Mouse (Mus musculus) lung, embryonic 16.5 days (tissue): ENCODE measurements around the gene St6gal1. TPM values are rescaled to one million over a fixed set of nuclear protein-coding genes. Genes with fewer than 3 reads are reported as not detected.
A peak's percentile ranks its signal among the peaks of the same experiment; 100 is the strongest.
"Not testable (repeated sequence)": the region's sequence is repeated elsewhere in the genome, so short reads cannot be mapped to it uniquely, and the experiment has no call there.

ENCODE experiments used
- ATAC-seq: fragments of 200-750 bp; cut with Nextera tagmentation; 2 replicates; pipeline ENCODE4 v1.8.0; 2017; ENCODE audit warnings: low read depth, mild to moderate bottlenecking, moderate library complexity
- H3K27ac ChIP-seq: fragments of 300-500 bp; sonication (generic); 2 replicates; pipeline ENCODE4 v1.5.1; 2014; ENCODE audit warnings: mild to moderate bottlenecking, control low read depth, low read length
- H3K27me3 ChIP-seq: fragments of 300-500 bp; sonication (generic); 2 replicates; pipeline ENCODE4 v1.6.1; 2014; ENCODE audit warnings: low read depth, low read length, mixed read lengths; ENCODE audit not compliant: control insufficient read depth, insufficient read depth
- H3K36me3 ChIP-seq: fragments of 300-500 bp; sonication (generic); 2 replicates; pipeline ENCODE4 v1.6.1; 2014; ENCODE audit warnings: low read length; ENCODE audit not compliant: control insufficient read depth, insufficient read depth
- H3K4me1 ChIP-seq: fragments of 300-500 bp; sonication (generic); replicated peaks from 2 replicates; pipeline ENCODE4 v1.6.1; 2014; ENCODE audit warnings: low read length, mixed read lengths; ENCODE audit not compliant: control insufficient read depth, insufficient read depth
- H3K4me2 ChIP-seq: fragments of 300-500 bp; sonication (generic); 2 replicates; pipeline ENCODE4 v1.6.1; 2014; ENCODE audit warnings: low read depth, low read length, control low read depth
- H3K4me3 ChIP-seq: fragments of 300-500 bp; sonication (generic); 2 replicates; pipeline ENCODE4 v1.5.1; 2014; ENCODE audit warnings: mild to moderate bottlenecking, low read length, control low read depth
- H3K9ac ChIP-seq: fragments of 300-500 bp; sonication (generic); 2 replicates; pipeline ENCODE4 v1.6.1; 2014; ENCODE audit warnings: low read length, control low read depth
- H3K9me3 ChIP-seq: fragments of 300-500 bp; sonication (generic); 2 replicates; pipeline ENCODE4 v1.6.1; 2016; ENCODE audit warnings: low read length; ENCODE audit not compliant: control insufficient read depth
- WGBS: fragments of 180-500 bp; shearing (Covaris S2); extraction: QIAGEN DNeasy Blood & Tissue Kit; methylation state at CpG from one replicate; pipeline ENCODE4 v1.1.7; 2014; 5-methylcytosine and 5-hydroxymethylcytosine counted together
- polyA plus RNA-seq: library from polyadenylated mRNA; unstranded; fragments of >200 nt; fragmentation: Nextera tagmentation; extraction: Ambion mirVana; gene quantifications from 2 replicates; pipeline ENCODE4 v1.2.1, GENCODE M21; 2015

Gene St6gal1
- polyA plus RNA-seq, result 49.0 and 56.2 TPM in 2 replicates

- peak within 1 kb of the TSS; percentile 98 for H3K9ac ChIP-seq
- peak within 1 kb of the TSS; percentile 89 for H3K4me2 ChIP-seq
- H3K36me3 ChIP-seq, result no peaks in the 10 kb centered on the region
- no peaks in the 10 kb centered on the region for H3K9me3 ChIP-seq
- H3K4me3 ChIP-seq, result peak within 1 kb of the TSS; percentile 89
- H3K27ac ChIP-seq, result peak within 1 kb of the TSS; percentile 96
- under 1% methylated on average over 20 of the region's 20 CpGs for WGBS
- peak; percentile 82 for ATAC-seq
- no peaks in the 10 kb centered on the region for H3K27me3 ChIP-seq
- H3K4me1 ChIP-seq, result peaks cover 24% of the 10 kb centered on the region
Measured at GRCm38 (mm10) chr16:23224671-23225068, at the start of gene St6gal1. St6gal1 (plus strand) TSS chr16:23224740.

GRCm38 (mm10) chr16:23174855-23175254 lies 49.7 kb upstream of the St6gal1 start:
- H3K9me3 ChIP-seq, result no peaks in the 10 kb centered on the region; the same call in 1 of the 2 replicates
- H3K4me1 ChIP-seq, result no peaks in the 10 kb centered on the region
- H3K36me3 ChIP-seq, result no peaks in the 10 kb centered on the region
- H3K27ac ChIP-seq, result no peak overlapping the region
- H3K9ac ChIP-seq, result no peak overlapping the region
- WGBS, result 78% methylated on average over 5 of the region's 5 CpGs
- ATAC-seq, result no peak
- no peaks in the 10 kb centered on the region for H3K27me3 ChIP-seq
- no peak overlapping the region for H3K4me2 ChIP-seq
- H3K4me3 ChIP-seq, result no peak overlapping the region

DNA sequence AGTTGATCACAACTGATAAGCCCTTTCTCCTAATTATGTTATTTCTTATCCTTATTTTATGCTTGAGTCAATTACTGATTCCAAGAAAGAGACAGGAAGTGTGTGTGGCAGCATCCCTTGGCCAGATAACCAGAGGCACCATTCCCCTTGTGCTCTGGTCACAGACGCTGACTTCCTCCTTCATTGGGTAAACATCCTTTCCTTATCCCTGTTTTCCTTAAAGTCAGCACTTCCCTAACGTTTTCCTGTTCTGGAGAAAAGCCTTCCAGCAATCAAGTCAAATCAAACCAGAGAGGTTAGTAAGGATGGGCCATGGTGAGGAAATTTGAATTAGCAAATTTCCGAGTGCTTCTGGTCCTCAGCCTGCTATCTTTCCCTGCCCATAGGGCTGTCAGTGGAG lies 48.6 kb upstream of the St6gal1 start:
- H3K9ac ChIP-seq, result no peak overlapping the region
- H3K4me1 ChIP-seq, result no peaks in the 10 kb centered on the region
- no peaks in the 10 kb centered on the region for H3K36me3 ChIP-seq
- no peak overlapping the region for H3K4me3 ChIP-seq
- no peak for ATAC-seq
- WGBS, result 29% methylated on average over 3 of the region's 3 CpGs
- H3K27ac ChIP-seq, result no peak overlapping the region
- H3K27me3 ChIP-seq, result no peaks in the 10 kb centered on the region
- H3K4me2 ChIP-seq, result no peak overlapping the region
- no peaks in the 10 kb centered on the region; the same call in 1 of the 2 replicates for H3K9me3 ChIP-seq

- Histone ChIP-seq H3K9ac (no peak overlapping the region), H3K9me3 (no peaks in the 10 kb centered on the region), H3K4me2 (no peak overlapping the region), H3K27me3 (no peaks in the 10 kb centered on the region), H3K4me3 (no peak overlapping the region), H3K36me3 (no peaks in the 10 kb centered on the region), H3K4me1 (no peaks in the 10 kb centered on the region), H3K27ac (no peak overlapping the region)
- ATAC-seq, result no peak
- WGBS, result 85% methylated on average over 2 of the region's 2 CpGs
Measured at GRCm38 (mm10) chr16:23177856-23178255, 46.7 kb upstream of the St6gal1 start.

GRCm38 (mm10) chr16:23178796-23179195 lies 45.7 kb upstream of the St6gal1 start:
- WGBS, result 87% methylated on average over 5 of the region's 5 CpGs
- no peak for ATAC-seq

DNA sequence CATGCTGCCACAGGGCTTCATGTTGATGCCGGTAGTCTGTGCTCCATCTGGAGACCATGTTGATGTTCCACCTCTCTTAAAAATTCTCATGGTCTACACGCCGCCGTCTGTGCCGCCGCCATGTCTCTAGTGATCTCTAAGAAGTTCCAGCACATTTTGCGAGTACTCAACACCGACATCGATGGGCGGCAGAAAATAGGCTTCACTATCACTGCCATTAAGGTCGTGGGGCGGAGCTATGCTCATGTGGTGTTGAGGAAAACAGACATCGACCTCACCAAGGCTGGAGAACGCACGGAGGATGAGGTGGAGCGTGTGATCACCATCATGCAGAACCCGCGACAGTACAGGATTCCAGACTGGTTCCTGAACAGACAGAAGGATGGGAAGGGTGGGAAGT lies 45.1 kb upstream of the St6gal1 start:
- H3K4me1 ChIP-seq, H3K27me3 ChIP-seq: not testable (repeated sequence)
- WGBS, result 89% methylated on average over 18 of the region's 18 CpGs

More at GRCm38 (mm10) chr16:23178796-23179195, 45.7 kb upstream of the St6gal1 start:
- H3K4me3 ChIP-seq, result no peak overlapping the region
- no peaks in the 10 kb centered on the region for H3K9me3 ChIP-seq
- H3K4me1 ChIP-seq, result no peaks in the 10 kb centered on the region
- no peaks in the 10 kb centered on the region for H3K36me3 ChIP-seq
- no peak overlapping the region for H3K4me2 ChIP-seq
- H3K27me3 ChIP-seq, result no peaks in the 10 kb centered on the region
- H3K27ac ChIP-seq, result no peak overlapping the region
- no peak overlapping the region for H3K9ac ChIP-seq

GRCm38 (mm10) chr16:23181054-23181453 lies 43.5 kb upstream of the St6gal1 start:
- WGBS, result 69% methylated on average over 4 of the region's 4 CpGs

More for the DNA sequence above, 45.1 kb upstream of the St6gal1 start:
- not testable (repeated sequence) for H3K9me3 ChIP-seq, ATAC-seq, H3K9ac ChIP-seq, H3K4me2 ChIP-seq, H3K36me3 ChIP-seq, H3K4me3 ChIP-seq, H3K27ac ChIP-seq

DNA sequence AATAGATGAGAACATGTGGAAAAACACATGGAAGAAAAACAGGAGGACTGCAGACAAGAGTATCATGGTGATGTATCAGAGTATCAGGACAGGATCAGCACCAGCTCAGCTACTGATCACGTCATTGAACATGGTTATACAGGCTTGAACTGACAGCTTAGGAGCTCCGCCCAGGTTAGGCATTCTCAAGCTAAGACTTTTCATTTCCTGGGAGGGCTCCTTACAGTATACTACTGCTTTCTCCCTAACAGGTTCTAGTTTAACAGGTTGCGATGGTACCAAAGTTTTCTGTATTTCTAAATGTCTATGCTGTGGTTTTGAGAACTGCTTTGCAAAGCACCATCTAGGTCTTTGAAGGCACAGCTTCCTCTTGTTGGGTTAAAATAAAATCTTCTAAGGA lies 43.1 kb upstream of the St6gal1 start:
- H3K4me3 ChIP-seq, result no peak overlapping the region
- no peak overlapping the region for H3K4me2 ChIP-seq
- H3K9ac ChIP-seq, result no peak overlapping the region
- 70% methylated on average over 3 of the region's 3 CpGs for WGBS
- no peaks in the 10 kb centered on the region for H3K36me3 ChIP-seq
- no peaks in the 10 kb centered on the region for H3K9me3 ChIP-seq
- no peaks in the 10 kb centered on the region for H3K4me1 ChIP-seq
- no peak for ATAC-seq
- no peaks in the 10 kb centered on the region for H3K27me3 ChIP-seq
- no peak overlapping the region for H3K27ac ChIP-seq

More at GRCm38 (mm10) chr16:23181054-23181453, 43.5 kb upstream of the St6gal1 start:
- no peaks in the 10 kb centered on the region for H3K9me3 ChIP-seq
- no peak overlapping the region for H3K9ac ChIP-seq
- H3K4me1 ChIP-seq, result no peaks in the 10 kb centered on the region
- H3K4me3 ChIP-seq, result no peak overlapping the region
- H3K4me2 ChIP-seq, result no peak overlapping the region
- no peaks in the 10 kb centered on the region for H3K36me3 ChIP-seq
- no peaks in the 10 kb centered on the region for H3K27me3 ChIP-seq
- no peak for ATAC-seq
- no peak overlapping the region for H3K27ac ChIP-seq

- no peak for ATAC-seq
- Histone ChIP-seq H3K27me3 (no peaks in the 10 kb centered on the region), H3K4me3 (no peak overlapping the region), H3K9ac (no peak overlapping the region), H3K27ac (no peak overlapping the region), H3K4me1 (no peaks in the 10 kb centered on the region), H3K36me3 (no peaks in the 10 kb centered on the region), H3K4me2 (no peak overlapping the region), H3K9me3 (no peaks in the 10 kb centered on the region)
- 65% methylated on average over 1 of the region's 1 CpGs for WGBS
Measured at GRCm38 (mm10) chr16:23181942-23182597, 42.5 kb upstream of the St6gal1 start.
